Mouse (Mus musculus): ENCODE data around the gene Ntrk3. TPM values are rescaled to one million over a fixed set of nuclear protein-coding genes. Genes with fewer than 3 reads are reported as not detected.

Ntrk3 gene
- polyA plus RNA-seq, 1 experiment from 2014 or later = 2.3 TPM

- Histone ChIP-seq H3K4me1 (ENCODE audit: control insufficient read depth, insufficient read depth, low read length) (no peaks in the 10 kb centered on the region), H3K4me2 (ENCODE audit: low read depth, low read length) (no peak overlapping the region), H3K9ac (ENCODE audit: low read length) (no peak overlapping the region), H3K36me3 (ENCODE audit: control insufficient read depth, insufficient read depth) (no peaks in the 10 kb centered on the region), H3K27me3 (ENCODE audit: control insufficient read depth, insufficient read depth, low read length) (no peaks in the 10 kb centered on the region), H3K4me3 (ENCODE audit: low read length) (no peak overlapping the region), H3K27ac (ENCODE audit: low read length) (no peak overlapping the region), H3K9me3 (replicated peaks; ENCODE audit: control insufficient read depth, low read length) (no peaks in the 10 kb centered on the region)
- ATAC-seq (replicated peaks; ENCODE audit: extremely low read depth, insufficient read depth, low FRiP score) = no peak
- 22% methylated on average over 6 of the region's 6 CpGs for WGBS
These were observed 516.1 kb downstream of the Ntrk3 start for GRCm38 (mm10) chr7:78221668-78222067.

GRCm38 (mm10) chr7:78220949-78221348 is 516.9 kb downstream of the Ntrk3 start:
- H3K4me1 ChIP-seq (ENCODE audit: control insufficient read depth, insufficient read depth, low read length) = no peaks in the 10 kb centered on the region
- H3K9ac ChIP-seq (ENCODE audit: low read length) = no peak overlapping the region
- no peaks in the 10 kb centered on the region for H3K36me3 ChIP-seq (ENCODE audit: control insufficient read depth, insufficient read depth)
- no peak overlapping the region for H3K27ac ChIP-seq (ENCODE audit: low read length)
- H3K4me2 ChIP-seq (ENCODE audit: low read depth, low read length) = no peak overlapping the region
- H3K27me3 ChIP-seq (ENCODE audit: control insufficient read depth, insufficient read depth, low read length) = no peaks in the 10 kb centered on the region
- WGBS = 64% methylated on average over 4 of the region's 4 CpGs
- no peak overlapping the region for H3K4me3 ChIP-seq (ENCODE audit: low read length)
- no peak for ATAC-seq (replicated peaks; ENCODE audit: extremely low read depth, insufficient read depth, low FRiP score)
- no peaks in the 10 kb centered on the region for H3K9me3 ChIP-seq (replicated peaks; ENCODE audit: control insufficient read depth, low read length)

GRCm38 (mm10) chr7:78190931-78191653 is 546.7 kb downstream of the Ntrk3 start:
- WGBS = 20% methylated on average over 17 of the region's 17 CpGs
- Histone ChIP-seq H3K36me3 (ENCODE audit: control insufficient read depth, insufficient read depth) (no peaks in the 10 kb centered on the region), H3K4me2 (ENCODE audit: low read depth, low read length) (no peak overlapping the region), H3K27ac (ENCODE audit: low read length) (no peak overlapping the region), H3K27me3 (ENCODE audit: control insufficient read depth, insufficient read depth, low read length) (no peaks in the 10 kb centered on the region), H3K4me1 (ENCODE audit: control insufficient read depth, insufficient read depth, low read length) (no peaks in the 10 kb centered on the region), H3K4me3 (ENCODE audit: low read length) (no peak overlapping the region), H3K9me3 (replicated peaks; ENCODE audit: control insufficient read depth, low read length) (no peaks in the 10 kb centered on the region), H3K9ac (ENCODE audit: low read length) (no peak overlapping the region)
- no peak for ATAC-seq (replicated peaks; ENCODE audit: extremely low read depth, insufficient read depth, low FRiP score)

- no peaks in the 10 kb centered on the region for H3K36me3 ChIP-seq (ENCODE audit: control insufficient read depth, insufficient read depth)
- WGBS = 49% methylated on average over 4 of the region's 4 CpGs
- H3K4me2 ChIP-seq (ENCODE audit: low read depth, low read length) = no peak overlapping the region
- ATAC-seq (replicated peaks; ENCODE audit: extremely low read depth, insufficient read depth, low FRiP score) = no peak
- H3K4me1 ChIP-seq (ENCODE audit: control insufficient read depth, insufficient read depth, low read length) = no peaks in the 10 kb centered on the region
- no peaks in the 10 kb centered on the region for H3K9me3 ChIP-seq (replicated peaks; ENCODE audit: control insufficient read depth, low read length)
- no peak overlapping the region for H3K27ac ChIP-seq (ENCODE audit: low read length)
- no peaks in the 10 kb centered on the region for H3K27me3 ChIP-seq (ENCODE audit: control insufficient read depth, insufficient read depth, low read length)
- no peak overlapping the region for H3K9ac ChIP-seq (ENCODE audit: low read length)
- no peak overlapping the region for H3K4me3 ChIP-seq (ENCODE audit: low read length)
These were observed 552.2 kb downstream of the Ntrk3 start for GRCm38 (mm10) chr7:78185578-78185977.

- Histone ChIP-seq H3K4me2 (ENCODE audit: low read depth, low read length) (no peak overlapping the region), H3K4me3 (ENCODE audit: low read length) (no peak overlapping the region), H3K9ac (ENCODE audit: low read length) (no peak overlapping the region), H3K27me3 (ENCODE audit: control insufficient read depth, insufficient read depth, low read length) (no peaks in the 10 kb centered on the region), H3K27ac (ENCODE audit: low read length) (no peak overlapping the region), H3K36me3 (ENCODE audit: control insufficient read depth, insufficient read depth) (no peaks in the 10 kb centered on the region), H3K4me1 (ENCODE audit: control insufficient read depth, insufficient read depth, low read length) (no peaks in the 10 kb centered on the region), H3K9me3 (replicated peaks; ENCODE audit: control insufficient read depth, low read length) (no peaks in the 10 kb centered on the region)
- WGBS = 4% methylated on average over 1 of the region's 1 CpGs
- ATAC-seq (replicated peaks; ENCODE audit: extremely low read depth, insufficient read depth, low FRiP score) = no peak
These were observed 554.4 kb downstream of the Ntrk3 start for GRCm38 (mm10) chr7:78183396-78183795.

GRCm38 (mm10) chr7:78179996-78180665 is 557.7 kb downstream of the Ntrk3 start:
- ATAC-seq (replicated peaks; ENCODE audit: extremely low read depth, insufficient read depth, low FRiP score) = no peak
- Histone ChIP-seq H3K27ac (ENCODE audit: low read length) (no peak overlapping the region), H3K36me3 (ENCODE audit: control insufficient read depth, insufficient read depth) (no peaks in the 10 kb centered on the region), H3K27me3 (ENCODE audit: control insufficient read depth, insufficient read depth, low read length) (no peaks in the 10 kb centered on the region), H3K9me3 (replicated peaks; ENCODE audit: control insufficient read depth, low read length) (no peaks in the 10 kb centered on the region), H3K4me3 (ENCODE audit: low read length) (no peak overlapping the region), H3K4me2 (ENCODE audit: low read depth, low read length) (no peak overlapping the region), H3K9ac (ENCODE audit: low read length) (no peak overlapping the region), H3K4me1 (ENCODE audit: control insufficient read depth, insufficient read depth, low read length) (no peaks in the 10 kb centered on the region)
- 70% methylated on average over 4 of the region's 4 CpGs for WGBS

GRCm38 (mm10) chr7:78172267-78172955 is 565.4 kb downstream of the Ntrk3 start:
- Histone ChIP-seq H3K9me3 (replicated peaks; ENCODE audit: control insufficient read depth, low read length) (no peaks in the 10 kb centered on the region), H3K27ac (ENCODE audit: low read length) (no peak overlapping the region), H3K27me3 (ENCODE audit: control insufficient read depth, insufficient read depth, low read length) (no peaks in the 10 kb centered on the region), H3K9ac (ENCODE audit: low read length) (no peak overlapping the region), H3K4me1 (ENCODE audit: control insufficient read depth, insufficient read depth, low read length) (no peaks in the 10 kb centered on the region), H3K4me3 (ENCODE audit: low read length) (no peak overlapping the region), H3K36me3 (ENCODE audit: control insufficient read depth, insufficient read depth) (no peaks in the 10 kb centered on the region), H3K4me2 (ENCODE audit: low read depth, low read length) (no peak overlapping the region)
- no peak for ATAC-seq (replicated peaks; ENCODE audit: extremely low read depth, insufficient read depth, low FRiP score)
- 73% methylated on average over 5 of the region's 5 CpGs for WGBS

- Histone ChIP-seq H3K4me3 (ENCODE audit: low read length) (no peak overlapping the region), H3K9me3 (replicated peaks; ENCODE audit: control insufficient read depth, low read length) (no peaks in the 10 kb centered on the region), H3K36me3 (ENCODE audit: control insufficient read depth, insufficient read depth) (no peaks in the 10 kb centered on the region), H3K4me1 (ENCODE audit: control insufficient read depth, insufficient read depth, low read length) (no peaks in the 10 kb centered on the region), H3K27ac (ENCODE audit: low read length) (no peak overlapping the region), H3K27me3 (ENCODE audit: control insufficient read depth, insufficient read depth, low read length) (no peaks in the 10 kb centered on the region), H3K9ac (ENCODE audit: low read length) (no peak overlapping the region), H3K4me2 (ENCODE audit: low read depth, low read length) (no peak overlapping the region)
- no peak for ATAC-seq (replicated peaks; ENCODE audit: extremely low read depth, insufficient read depth, low FRiP score)
- WGBS = 27% methylated on average over 1 of the region's 1 CpGs
These were observed 572.3 kb downstream of the Ntrk3 start for GRCm38 (mm10) chr7:78165466-78165865.

GRCm38 (mm10) chr7:78157946-78158345 is 579.9 kb downstream of the Ntrk3 start:
- Histone ChIP-seq H3K27ac (ENCODE audit: low read length) (no peak overlapping the region), H3K27me3 (ENCODE audit: control insufficient read depth, insufficient read depth, low read length) (no peaks in the 10 kb centered on the region), H3K4me3 (ENCODE audit: low read length) (no peak overlapping the region), H3K9me3 (replicated peaks; ENCODE audit: control insufficient read depth, low read length) (no peaks in the 10 kb centered on the region), H3K9ac (ENCODE audit: low read length) (no peak overlapping the region), H3K4me2 (ENCODE audit: low read depth, low read length) (no peak overlapping the region), H3K4me1 (ENCODE audit: control insufficient read depth, insufficient read depth, low read length) (no peaks in the 10 kb centered on the region), H3K36me3 (ENCODE audit: control insufficient read depth, insufficient read depth) (no peaks in the 10 kb centered on the region)
- ATAC-seq (replicated peaks; ENCODE audit: extremely low read depth, insufficient read depth, low FRiP score) = no peak
- WGBS = 76% methylated on average over 2 of the region's 2 CpGs
